Mouse (Mus musculus): ENCODE measurements at regions not wholly inside any gene's neighbourhood (a gene's known extent, or its start where the extent isn't known, plus 50 kb on each side); places are given as distances from the start of the nearest gene placed in this dataset.

GRCm38 (mm10) chr1:184606541-184606940, 125.9 kb downstream of the Hlx start:
- DNase-seq (ENCODE audit: extremely low spot score): no peak

- no peak for DNase-seq (ENCODE audit: extremely low spot score)
Measured at GRCm38 (mm10) chr1:184605666-184606065, 126.8 kb downstream of the Hlx start.

- DNase-seq (ENCODE audit: extremely low spot score): no peak
Measured at GRCm38 (mm10) chr1:184603136-184603535, 129.3 kb downstream of the Hlx start.

- DNase-seq (ENCODE audit: extremely low spot score): no peak
Measured at GRCm38 (mm10) chr1:184595449-184595848, 137.0 kb downstream of the Hlx start.

- no peak for DNase-seq (ENCODE audit: extremely low spot score)
Measured at GRCm38 (mm10) chr1:184590634-184591033, 141.8 kb downstream of the Hlx start.

GRCm38 (mm10) chr1:184589277-184589676, 143.1 kb downstream of the Hlx start:
- DNase-seq (ENCODE audit: extremely low spot score): no peak

- DNase-seq (ENCODE audit: extremely low spot score): no peak
Measured at GRCm38 (mm10) chr1:184584505-184584874, 147.9 kb downstream of the Hlx start.

- DNase-seq (ENCODE audit: extremely low spot score): no peak
Measured at GRCm38 (mm10) chr1:184583751-184584504, 148.5 kb downstream of the Hlx start.

- DNase-seq (ENCODE audit: extremely low spot score): no peak
Measured at GRCm38 (mm10) chr1:184579475-184579874, 152.9 kb downstream of the Hlx start.

- no peak for DNase-seq (ENCODE audit: extremely low spot score)
Measured at GRCm38 (mm10) chr1:184576527-184576926, 155.9 kb downstream of the Hlx start.

GRCm38 (mm10) chr1:184573325-184573724, 159.1 kb downstream of the Hlx start:
- no peak for DNase-seq (ENCODE audit: extremely low spot score)

- no peak for DNase-seq (ENCODE audit: extremely low spot score)
Measured at GRCm38 (mm10) chr1:184570681-184571080, 161.7 kb downstream of the Hlx start.

- DNase-seq (ENCODE audit: extremely low spot score): no peak
Measured at GRCm38 (mm10) chr1:184562926-184563325, 169.5 kb downstream of the Hlx start.

- no peak for DNase-seq (ENCODE audit: extremely low spot score)
Measured at GRCm38 (mm10) chr1:184562239-184562638, 170.2 kb downstream of the Hlx start.

- no peak for DNase-seq (ENCODE audit: extremely low spot score)
Measured at GRCm38 (mm10) chr1:184559543-184559942, 172.9 kb downstream of the Hlx start.

- no peak for DNase-seq (ENCODE audit: extremely low spot score)
Measured at GRCm38 (mm10) chr1:184553791-184554190, 178.6 kb downstream of the Hlx start.

GRCm38 (mm10) chr1:184550491-184550890, 181.9 kb downstream of the Hlx start:
- no peak for DNase-seq (ENCODE audit: extremely low spot score)

GRCm38 (mm10) chr1:184547650-184548235, 184.7 kb downstream of the Hlx start:
- DNase-seq (ENCODE audit: extremely low spot score): no peak

GRCm38 (mm10) chr1:184546140-184546661, 186.2 kb downstream of the Hlx start:
- DNase-seq (ENCODE audit: extremely low spot score): no peak

- no peak for DNase-seq (ENCODE audit: extremely low spot score)
Measured at GRCm38 (mm10) chr1:184545111-184545510, 187.3 kb downstream of the Hlx start.

GRCm38 (mm10) chr1:184542321-184543115, 189.9 kb downstream of the Hlx start:
- no peak for DNase-seq (ENCODE audit: extremely low spot score)

GRCm38 (mm10) chr1:184539818-184540217, 192.6 kb downstream of the Hlx start:
- no peak for DNase-seq (ENCODE audit: extremely low spot score)

All from embryo, embryonic 9.5 days (tissue).